Mouse (Mus musculus): ENCODE data around the gene Zbed5.

The Zbed5 gene

GRCm38 (mm10) chr5:129947528-129948033 is 52.1 kb downstream of the Zbed5 start:
- no peak for DNase-seq (ENCODE audit: inconsistent age in 2 of 2, low spot score in 1 of 2)

GRCm38 (mm10) chr5:129952143-129952542 is 56.6 kb downstream of the Zbed5 start:
- DNase-seq (ENCODE audit: inconsistent age in 2 of 2, low spot score in 1 of 2): no peak
